Mouse (Mus musculus) cerebellum, postnatal 25 days (tissue): ENCODE measurements around the gene Sestd1.

Source experiments
- DNase-seq, 2 experiments: peaks; one replicate each; pipeline ENCODE4 v3.0.0; 2021; ENCODE audit warnings: mixed read lengths in 2 of 2

Sestd1 gene

DNA sequence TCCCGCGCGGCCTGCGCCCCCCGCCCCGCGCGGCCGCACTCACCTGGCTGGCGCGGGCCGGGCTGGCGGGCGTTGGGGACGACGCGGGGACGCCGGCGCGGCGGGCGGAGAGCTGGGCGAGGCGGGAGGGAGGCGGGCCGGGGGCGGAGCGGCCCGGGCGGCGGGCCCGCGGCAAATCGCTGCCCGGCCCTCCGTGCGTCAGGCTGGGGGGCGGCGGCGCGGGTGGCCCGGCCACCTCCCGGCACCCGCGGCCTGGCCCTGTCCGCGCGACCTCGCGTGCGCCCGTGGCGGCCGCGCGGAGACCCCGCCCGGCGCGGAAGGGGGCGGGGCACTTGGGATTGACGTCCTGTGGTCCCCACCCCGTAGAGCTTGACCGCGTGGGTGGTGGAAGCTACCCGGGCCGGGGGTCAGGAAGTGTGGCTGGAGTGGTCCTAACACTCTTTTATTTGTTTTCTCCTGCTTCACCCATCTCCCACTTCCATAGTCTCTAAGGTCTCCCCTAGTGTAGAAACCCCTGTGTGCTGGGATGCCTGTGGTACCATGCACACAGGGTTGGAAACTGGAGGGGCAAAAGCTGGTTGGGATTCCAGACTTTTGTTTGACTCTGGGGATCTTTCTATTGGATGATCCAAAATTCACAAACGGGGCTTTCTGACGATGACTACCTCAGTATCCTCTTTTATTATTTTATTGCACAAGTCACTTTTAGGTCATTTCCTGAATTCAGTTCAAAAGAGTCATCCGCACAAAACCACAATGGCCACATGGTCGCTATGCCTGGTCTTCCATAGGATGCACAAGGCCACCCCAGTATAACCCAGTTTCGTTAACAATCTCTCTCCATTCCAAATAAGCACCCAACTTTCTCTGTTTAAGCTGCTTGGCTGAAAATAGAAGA lies at the start of gene Sestd1:
Sestd1 (minus strand) TSS at position 81 of the 898 bp plus-strand sequence.
- peak; percentile 83 to 87 for DNase-seq

DNA sequence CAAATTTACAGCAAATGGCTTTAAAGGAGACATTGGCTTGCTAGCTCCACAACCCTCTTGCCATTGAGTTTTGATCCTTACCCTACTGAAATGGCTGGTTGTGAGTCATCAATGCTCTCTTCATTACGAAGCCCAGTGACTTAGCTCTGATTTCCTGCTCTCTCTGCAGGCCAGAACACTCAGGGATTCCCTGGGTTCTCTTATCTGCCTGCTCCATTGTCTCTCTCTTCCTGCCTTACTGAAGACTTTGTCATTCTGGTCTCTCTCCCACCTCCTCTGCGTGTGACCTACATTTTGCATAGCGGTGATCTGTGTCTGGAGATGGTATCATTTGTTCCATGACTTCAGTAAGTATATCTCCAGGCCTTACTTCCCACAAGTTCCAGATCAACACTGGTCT lies 46.9 kb upstream of the Sestd1 start:
- no peak for DNase-seq

DNA sequence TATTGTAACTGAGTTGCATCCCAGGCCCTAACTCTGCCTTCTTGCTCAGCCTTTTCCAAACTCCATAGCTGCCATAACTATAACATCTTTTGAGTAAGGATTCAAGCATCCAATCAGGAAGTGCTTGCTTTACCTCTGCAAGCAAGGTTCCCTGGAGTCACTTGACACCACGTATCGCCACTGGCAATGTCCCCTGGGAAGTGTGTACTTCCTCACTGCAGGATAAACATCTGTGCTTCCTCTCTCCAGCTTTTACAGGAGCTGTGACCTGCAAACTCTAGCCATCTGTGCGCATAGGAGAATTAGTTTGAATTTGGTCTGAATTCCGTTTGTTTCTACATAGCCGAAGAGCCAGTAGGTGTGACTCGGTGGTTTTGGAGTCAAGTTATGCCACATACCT lies 43.3 kb upstream of the Sestd1 start:
- DNase-seq = no peak

DNA sequence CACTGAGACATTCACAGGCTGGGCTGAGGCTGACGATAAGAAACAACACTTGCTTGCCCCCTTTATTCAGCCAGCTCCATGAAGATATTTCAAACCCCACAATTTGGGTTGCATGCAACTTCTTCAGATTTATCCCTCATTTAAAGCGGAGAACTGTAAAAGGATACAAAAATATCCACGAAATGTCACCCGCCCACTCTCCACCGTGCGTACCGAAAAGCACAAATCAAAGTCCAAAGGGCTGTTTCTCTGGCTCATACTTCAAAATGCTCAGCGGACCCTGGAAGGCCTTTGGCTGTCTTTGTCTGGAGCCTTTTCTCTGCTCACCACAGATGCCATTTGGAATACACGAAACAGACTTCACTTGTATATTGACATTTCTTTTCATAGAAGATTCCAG lies 42.8 kb upstream of the Sestd1 start:
- DNase-seq = no peak

DNA sequence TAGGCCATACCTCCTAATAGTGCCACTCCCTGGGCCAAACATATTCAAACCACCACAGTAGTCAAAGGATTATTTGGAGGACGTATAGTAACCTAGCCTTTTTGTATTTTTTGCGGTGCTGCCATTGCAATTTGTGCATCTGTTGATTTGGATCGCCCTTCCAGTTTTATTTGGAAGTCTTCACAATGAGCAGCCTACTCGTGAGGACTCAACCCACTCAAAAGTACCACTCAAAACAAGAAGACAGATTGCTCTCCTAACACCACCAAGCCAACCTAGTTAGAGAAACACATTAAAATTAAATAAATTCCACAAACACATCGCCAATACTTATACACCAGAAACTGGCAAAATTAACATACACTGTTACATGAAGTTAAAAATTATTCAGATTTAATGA lies 38.8 kb upstream of the Sestd1 start:
- DNase-seq = no peak

DNA sequence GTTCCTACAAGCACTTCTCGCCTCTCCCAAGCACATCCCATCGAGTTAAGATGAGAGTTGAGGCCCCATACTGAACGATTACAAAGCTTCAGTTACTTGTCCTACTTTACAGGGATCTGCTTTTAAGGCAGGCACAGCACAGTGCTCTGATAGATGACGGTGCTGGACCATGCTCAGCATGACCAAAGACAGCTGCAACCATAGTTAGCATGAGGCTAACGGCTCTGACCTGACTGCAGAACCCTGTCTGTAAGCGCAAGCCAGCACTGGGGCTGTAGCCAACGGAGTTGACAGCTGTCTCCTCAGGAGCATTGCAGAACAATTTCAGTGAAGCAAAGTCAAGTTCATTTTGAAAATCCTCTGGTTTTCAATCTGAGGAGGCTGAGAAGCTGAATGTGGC lies 36.6 kb upstream of the Sestd1 start:
- peak; percentile 7 to 23 for DNase-seq

DNA sequence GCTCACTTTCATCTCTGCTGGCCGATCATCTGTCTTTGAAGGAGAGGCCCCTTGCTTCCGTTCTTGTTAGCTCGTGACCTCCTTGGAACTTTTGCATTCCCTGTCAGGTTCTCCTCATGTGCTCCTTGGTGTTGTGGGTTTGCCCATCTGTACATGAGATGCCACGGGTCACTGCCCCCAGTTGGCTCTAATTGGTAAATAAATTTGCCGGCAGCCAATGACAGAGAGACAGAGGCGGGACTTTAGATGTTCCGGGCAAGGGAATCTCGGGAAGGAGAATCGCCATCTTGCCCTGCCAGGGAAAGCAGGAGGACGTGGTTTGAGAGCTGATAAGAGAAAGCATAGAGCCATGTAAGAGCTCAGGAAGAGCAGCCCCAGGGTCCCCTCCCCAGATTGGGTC lies 33.5 kb upstream of the Sestd1 start:
- DNase-seq = no peak

DNA sequence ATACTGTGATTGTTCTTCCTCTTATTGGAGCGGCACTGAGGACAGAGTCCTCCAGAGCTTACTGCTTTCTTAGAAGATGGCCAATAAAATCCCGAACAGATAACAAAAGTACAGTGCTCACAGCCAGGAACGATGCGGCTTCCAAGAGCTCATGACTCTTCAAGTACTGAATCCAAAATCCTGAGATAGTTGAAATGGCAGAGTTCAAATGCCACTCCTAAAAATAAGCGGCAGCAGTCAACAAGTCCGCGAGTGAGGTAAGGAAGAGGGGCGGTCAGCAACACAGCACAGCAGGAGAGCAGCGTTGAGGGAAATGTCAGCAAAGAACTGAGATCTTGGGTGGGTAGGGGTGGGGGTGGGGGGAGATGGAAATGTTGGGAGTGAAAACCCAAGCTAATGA lies 32.2 kb upstream of the Sestd1 start:
- DNase-seq = no peak

DNA sequence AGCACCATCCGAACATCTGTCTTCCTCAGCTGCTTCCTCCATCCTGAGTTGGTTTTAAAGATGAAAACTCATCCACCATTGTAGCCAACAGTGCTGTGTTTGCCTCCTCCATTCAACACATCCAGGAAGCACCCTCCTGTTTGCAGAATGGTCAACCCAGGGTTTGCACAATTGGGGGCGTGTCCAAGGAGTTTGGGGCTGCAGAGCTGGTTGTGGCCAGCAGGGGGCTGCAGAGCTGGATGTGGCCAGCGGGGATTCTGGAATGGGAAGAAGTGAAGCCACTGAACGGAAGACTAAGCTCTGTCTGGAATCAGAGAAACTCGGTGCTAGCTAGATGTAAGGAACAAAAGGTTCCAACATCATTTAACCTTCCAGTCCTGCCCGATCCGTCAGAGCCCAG lies 28.9 kb upstream of the Sestd1 start:
- DNase-seq = peak; percentile 19 to 44

DNA sequence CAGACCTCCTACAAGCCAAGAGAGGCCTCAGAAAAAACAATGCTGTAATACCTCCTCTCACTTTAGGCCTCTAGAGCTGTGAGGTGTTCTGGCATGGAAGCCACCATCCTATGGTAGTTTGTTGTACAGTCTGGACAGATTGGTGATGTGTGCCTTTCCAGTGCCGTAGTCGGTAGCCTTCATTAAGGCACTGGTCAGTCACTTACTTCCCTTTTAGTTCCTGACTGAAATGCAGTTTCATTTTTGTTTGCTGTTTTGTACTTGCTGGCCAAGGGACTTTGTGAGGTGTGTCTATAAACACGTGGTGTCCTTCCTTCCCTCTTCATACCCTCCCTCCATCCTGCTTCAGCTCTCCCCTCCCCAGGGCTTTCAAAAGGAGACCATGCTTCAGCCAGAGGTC lies 24.1 kb upstream of the Sestd1 start:
- no peak for DNase-seq

DNA sequence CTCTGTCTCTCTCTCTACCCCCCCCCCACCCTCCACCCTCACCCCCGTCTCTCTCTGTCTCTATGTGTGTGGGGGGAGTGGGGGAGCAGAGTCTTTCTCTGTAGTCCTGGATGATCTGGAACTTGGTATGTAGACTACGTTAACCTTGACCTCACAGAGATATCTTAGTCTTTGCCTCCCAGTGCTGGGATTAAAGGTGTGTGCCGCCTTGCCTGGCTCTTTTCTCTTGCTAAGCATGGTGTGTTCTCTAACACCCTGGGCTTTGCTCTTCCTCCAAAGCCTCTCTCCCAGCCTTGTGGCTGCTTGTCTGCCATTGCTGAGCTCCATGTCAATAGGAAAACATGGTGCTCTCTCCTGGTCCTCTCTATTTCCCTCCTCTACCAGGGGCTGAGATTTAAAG lies 23.3 kb upstream of the Sestd1 start:
- DNase-seq = no peak

DNA sequence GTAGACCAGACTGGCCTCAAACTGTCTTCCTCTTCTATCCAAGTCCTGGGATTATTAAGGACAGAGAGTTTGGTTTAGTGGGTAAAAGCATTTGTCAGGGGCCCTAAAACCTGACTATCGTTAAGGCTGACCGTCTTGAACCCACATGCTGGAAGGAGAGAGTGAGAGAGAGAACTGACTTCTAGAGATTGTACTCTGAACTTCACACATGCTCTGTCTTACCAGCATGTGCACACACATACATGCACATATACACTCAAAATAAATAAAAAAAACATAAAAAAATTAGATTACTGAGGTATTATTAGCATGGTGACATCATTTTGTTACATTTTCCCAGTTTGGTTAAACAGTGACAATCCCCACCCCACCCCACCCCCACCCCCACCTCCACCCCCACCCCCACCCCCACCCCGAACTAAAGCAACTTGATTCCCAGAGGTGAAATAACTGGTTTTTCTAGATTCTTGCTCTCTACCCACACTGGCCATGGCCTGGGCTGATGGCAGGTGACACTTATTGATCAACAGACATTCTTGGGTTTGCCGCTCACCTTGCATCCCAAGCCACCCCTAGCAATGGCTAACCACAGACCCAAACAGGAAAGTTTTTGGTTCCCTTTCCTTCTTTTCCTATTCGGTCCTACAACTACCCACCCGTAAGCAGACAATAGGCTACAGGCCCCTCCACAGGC lies 22.4 kb upstream of the Sestd1 start:
- no peak for DNase-seq

DNA sequence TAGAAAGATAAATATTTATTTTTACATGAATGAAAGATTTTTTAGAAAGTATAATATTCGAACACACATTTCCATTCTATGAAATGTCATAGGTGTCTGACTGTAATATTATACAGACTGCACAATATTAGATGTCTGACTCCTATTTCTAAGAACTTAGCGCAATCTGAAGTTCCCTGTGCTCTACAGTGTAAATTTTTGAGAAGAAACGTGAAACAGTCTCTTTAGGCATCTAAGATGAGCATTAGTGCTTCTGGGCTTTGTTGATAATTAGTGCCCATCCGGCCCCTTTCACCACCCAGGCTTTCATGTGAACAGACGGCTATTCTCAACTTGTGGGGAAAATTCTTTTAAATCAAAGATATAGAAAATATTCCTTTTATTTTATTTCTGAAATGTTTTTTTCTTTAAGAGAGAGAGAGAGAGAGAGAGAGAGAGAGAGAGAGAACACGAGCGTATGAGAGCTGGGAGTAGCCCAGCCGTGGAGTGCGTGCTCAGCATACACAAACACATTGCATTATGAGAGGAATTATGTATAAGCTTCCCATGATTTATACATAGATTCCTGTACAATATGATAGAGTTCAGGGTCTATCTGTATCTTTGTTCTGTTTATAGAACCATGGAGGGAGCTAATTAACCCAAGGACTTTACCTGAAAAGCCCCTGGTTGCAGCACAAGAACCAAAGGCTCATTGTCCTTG lies 21.4 kb upstream of the Sestd1 start:
- no peak for DNase-seq

DNA sequence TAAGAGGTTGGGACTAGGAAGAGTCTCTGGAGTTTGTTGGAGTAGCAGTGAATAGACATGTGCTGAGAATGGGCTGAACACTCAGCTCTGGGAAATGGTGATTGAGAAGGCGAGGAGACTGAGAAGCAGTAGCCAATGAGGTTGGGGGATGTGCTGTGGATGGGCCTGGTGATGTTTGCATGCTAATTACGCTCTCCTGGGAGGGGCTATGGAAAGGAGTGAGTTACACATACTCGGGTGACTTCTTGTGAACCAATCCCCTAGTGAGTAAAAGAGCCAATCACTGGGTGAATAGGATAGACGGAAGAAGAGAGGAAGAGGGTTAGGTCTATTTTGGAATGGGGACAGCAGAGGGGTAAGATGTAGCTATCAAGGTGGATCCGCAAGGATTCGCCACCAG lies 9.3 kb upstream of the Sestd1 start:
- no peak for DNase-seq

DNA sequence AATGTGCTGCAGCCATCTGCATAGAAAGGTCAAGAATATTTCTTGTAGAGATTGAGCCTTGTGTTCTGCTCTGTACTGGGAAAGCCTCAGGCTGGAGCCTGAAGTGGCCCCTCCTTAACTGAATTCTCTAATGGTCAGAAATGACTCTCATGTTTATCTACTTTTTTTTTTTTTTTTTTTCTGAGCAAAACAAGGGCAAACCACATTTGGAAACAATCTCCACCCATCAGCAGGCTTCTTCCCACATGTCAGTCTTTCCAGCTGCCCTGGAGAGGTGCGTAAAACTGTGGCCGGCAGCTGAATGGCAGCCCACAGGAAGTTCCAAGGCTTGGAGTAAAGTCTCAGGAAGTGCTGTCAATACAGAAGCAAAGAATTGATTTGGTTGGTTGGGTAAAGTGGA lies 6.4 kb upstream of the Sestd1 start:
- no peak for DNase-seq

DNA sequence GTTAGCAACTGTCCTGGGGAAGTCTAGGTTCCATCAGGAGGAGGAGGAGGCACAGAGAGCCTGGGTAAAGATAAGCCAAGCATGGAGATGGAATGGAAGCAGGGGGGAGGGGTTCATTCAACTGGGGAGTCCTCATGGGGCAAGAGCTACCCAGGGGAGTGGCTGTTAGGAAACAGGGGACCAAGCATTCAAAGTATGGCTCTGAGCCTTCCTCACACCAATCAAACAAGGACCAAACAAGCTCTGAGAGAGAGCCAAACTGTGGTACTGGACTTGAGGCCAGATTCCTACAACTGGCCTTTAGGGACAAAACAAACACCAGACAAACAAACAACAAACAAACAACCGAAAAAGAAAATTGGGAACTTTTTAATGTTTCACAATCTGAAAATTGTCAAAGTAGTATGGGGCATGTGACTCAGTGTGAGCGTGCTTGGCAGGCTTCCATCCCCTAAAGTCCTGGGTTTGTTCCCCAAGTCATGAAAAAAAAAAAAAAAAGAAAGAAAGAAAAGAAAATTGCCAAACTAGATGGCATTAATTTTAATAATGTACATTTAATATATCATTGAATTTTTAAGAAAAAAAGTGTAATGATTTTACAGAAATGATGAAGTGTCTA lies 4.0 kb upstream of the Sestd1 start:
- no peak for DNase-seq

DNA sequence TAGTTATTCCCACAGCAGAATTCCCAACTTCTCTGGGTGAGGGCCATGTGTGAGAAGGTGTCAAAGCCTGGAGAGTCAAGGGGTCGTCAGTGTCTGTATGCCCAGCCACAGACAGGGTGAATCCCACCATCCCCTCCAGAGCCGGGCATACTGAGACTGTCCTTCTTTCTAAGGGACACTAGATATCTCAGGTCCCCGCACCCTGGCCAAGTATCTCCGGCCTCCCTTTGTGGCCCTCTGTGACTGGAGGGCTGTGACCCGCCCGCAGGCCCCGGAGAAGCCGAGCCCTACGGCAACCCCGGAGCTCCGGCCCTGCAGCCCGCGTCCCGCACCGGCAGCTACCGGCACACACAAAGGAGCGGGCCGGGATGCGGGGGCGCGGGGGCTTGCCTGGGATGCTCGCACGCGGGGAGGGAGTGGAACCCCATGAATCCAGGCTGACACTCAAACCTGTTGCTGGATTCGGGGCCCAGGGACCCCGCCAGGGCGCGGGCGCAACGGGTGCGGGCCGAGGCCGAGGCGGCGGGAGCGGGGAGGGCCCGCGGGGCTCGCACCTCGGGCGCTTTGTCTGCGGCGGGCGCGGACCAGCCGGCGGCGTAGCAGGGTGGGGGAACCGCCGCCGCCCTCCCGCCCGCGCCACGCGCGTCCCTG lies 406 bp downstream of the Sestd1 start:
- DNase-seq = peak; percentile 72 to 74

DNA sequence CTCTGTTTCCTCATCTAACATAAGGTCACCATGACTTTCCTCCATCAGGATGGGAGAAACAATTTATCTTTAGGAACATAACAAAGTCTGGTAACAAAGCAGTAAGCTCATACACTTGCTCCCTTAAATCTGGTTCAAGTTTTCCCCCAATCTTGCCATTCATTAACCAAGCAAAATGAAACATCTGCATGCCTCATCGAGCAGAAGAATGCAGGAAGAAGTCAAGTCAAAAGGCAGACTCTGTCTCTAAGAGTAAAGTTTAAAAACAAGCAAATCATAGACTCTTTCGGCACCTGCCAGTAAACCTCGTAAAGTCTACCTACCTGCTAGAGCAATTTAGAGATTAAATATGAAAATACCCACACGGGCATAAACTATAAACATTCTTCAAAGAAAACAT lies 3.1 kb downstream of the Sestd1 start:
- DNase-seq = no peak

DNA sequence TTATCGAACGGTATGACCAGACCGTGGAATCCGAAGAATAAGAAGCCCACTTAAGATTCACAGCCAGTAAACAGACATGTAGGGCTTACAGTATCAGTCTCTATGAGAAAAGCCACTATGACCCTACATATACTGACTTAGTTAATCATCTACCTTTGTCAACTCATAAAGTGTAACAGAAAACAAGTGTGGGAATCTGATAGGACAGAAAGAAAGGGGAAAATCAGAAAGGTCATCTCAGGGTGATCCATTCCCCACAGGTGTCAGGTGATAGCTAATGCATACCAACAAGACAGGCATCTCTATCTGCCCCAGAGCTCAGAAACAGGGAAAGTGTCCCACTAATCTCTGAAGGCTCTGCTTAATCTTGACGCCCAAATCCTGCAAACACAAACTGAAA lies 4.5 kb downstream of the Sestd1 start:
- no peak for DNase-seq

DNA sequence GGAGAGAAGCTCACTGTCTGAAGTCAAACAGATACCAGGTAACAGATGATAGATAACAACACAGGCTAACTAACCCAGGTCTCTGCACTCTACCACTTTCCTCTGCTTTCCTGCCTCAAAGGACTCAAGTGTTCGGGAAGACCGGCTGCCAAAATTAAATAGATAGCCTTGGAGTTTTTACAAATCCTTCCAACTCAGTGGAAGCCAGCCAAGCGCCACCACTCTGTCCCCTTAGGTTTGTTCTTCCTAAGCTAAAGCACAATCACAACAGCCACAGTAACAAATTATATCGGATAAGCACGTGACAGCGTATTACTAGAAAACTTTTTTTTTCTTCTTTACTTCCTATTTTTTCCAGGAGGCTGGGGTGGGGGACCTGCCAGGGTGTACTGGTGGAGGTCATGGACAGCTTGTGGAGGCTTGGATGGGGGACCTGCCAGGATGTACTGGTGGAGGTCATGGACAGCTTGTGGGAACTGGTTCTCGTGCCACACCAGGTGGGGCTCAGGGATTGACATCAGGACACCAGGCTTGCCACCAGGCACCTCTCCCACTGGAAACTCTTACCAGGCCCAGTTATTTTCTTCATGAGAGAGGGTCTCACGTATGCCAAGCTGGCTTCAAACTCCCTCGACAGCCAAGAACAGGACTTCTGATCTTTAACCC lies 5.3 kb downstream of the Sestd1 start:
- DNase-seq = peak in 1 of 2 experiments; percentile 31

DNA sequence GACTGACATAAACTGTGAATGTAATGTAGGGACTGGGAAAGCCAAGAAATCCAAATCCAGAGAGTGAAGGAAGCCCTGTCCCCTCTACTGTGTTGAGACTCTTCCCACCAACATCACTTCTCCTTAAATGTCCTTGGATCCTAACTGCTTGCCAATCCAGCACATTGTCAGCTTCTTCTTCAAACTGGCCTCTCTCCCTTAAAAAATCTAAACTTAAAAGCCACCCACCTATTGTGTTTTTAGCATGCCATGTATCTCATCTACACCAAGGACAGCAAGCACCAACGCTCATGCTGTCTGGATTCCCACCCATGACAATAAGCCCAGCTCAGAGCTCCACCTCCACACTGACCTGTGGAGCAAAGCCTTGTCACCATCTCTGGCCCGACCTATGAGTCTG lies 7.4 kb downstream of the Sestd1 start:
- DNase-seq = no peak

DNA sequence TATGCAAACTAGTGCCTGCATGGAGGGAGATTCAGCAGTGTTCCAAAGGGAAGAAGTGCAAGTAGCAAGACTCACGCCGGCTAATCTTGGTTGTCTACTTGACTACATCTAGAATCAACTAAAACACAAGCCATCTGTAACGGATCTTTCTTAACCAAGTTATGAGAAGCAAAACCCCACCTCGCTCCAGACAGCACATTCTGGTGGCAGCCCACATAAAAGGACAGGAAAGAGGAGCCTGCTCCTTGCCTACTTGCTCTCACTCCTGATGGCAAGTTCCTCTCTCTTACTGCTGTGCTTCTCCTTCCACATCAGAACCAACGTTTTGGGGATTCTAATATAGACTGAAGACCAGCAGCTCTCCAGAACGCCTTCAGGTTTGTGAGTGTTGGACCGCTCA lies 9.6 kb downstream of the Sestd1 start:
- DNase-seq = no peak
